Mouse (Mus musculus) embryonic facial prominence, embryonic 14.5 days (tissue): ENCODE results near the gene Tex19.2. TPM values are rescaled to one million over a fixed set of nuclear protein-coding genes. Genes with fewer than 3 reads are reported as not detected.
"Not testable (repeated sequence)": the region's sequence is repeated elsewhere in the genome, so short reads cannot be mapped to it uniquely, and the experiment has no call there.

Experiments used
- ATAC-seq: fragments of 200-750 bp; cut with Nextera tagmentation; 2 replicates; pipeline ENCODE4 v1.8.0; 2017; ENCODE audit warnings: low read depth, moderate number of reproducible peaks, moderate TSS enrichment
- DNase-seq: peaks from one replicate; pipeline ENCODE4 v3.0.0-alpha.2; 2015; ENCODE audit warnings: low spot score
- H3K27ac ChIP-seq: fragments of 300-500 bp; sonication (generic); replicated peaks from 2 replicates; pipeline ENCODE4 v1.5.1; 2014; ENCODE audit warnings: low read depth, mild to moderate bottlenecking, low read length, moderate library complexity
- H3K27me3 ChIP-seq: fragments of 300-500 bp; sonication (generic); replicated peaks from 2 replicates; pipeline ENCODE4 v1.6.1; 2014; ENCODE audit warnings: low read length; ENCODE audit not compliant: control insufficient read depth, insufficient read depth
- H3K36me3 ChIP-seq: fragments of 300-500 bp; sonication (generic); 2 replicates; pipeline ENCODE4 v1.6.1; 2014; ENCODE audit warnings: low read length, mixed read lengths; ENCODE audit not compliant: control insufficient read depth, insufficient read depth
- H3K4me1 ChIP-seq: fragments of 300-500 bp; sonication (generic); 2 replicates; pipeline ENCODE4 v1.6.1; 2014; ENCODE audit warnings: antibody characterized with exemption, low read length; ENCODE audit not compliant: control insufficient read depth, insufficient read depth
- H3K4me2 ChIP-seq: fragments of 300-500 bp; sonication (generic); 2 replicates; pipeline ENCODE4 v1.6.1; 2014; ENCODE audit warnings: low read depth, mild to moderate bottlenecking, low read length, moderate library complexity, mixed read lengths
- H3K4me3 ChIP-seq: fragments of 300-500 bp; sonication (generic); 2 replicates; pipeline ENCODE4 v1.5.1; 2014; ENCODE audit warnings: low read depth, mild to moderate bottlenecking, low read length
- H3K9ac ChIP-seq: fragments of 300-500 bp; sonication (generic); 2 replicates; pipeline ENCODE4 v1.6.1; 2014; ENCODE audit warnings: low read depth, mild to moderate bottlenecking, low read length, moderate library complexity, mixed read lengths
- H3K9me3 ChIP-seq: fragments of 300-500 bp; sonication (generic); 2 replicates; pipeline ENCODE4 v1.6.1; 2016; ENCODE audit warnings: low read length; ENCODE audit not compliant: control insufficient read depth
- WGBS: fragments of 180-500 bp; shearing (Covaris S2); extraction: QIAGEN DNeasy Blood & Tissue Kit; methylation state at CpG from one replicate; pipeline ENCODE4 v1.1.7; 2014; 5-methylcytosine and 5-hydroxymethylcytosine counted together
- polyA plus RNA-seq: library from polyadenylated mRNA; unstranded; fragments of >200 nt; fragmentation: Nextera tagmentation; extraction: Ambion mirVana; gene quantifications from 2 replicates; pipeline ENCODE4 v1.2.1, GENCODE M21; 2014

The Tex19.2 gene
- polyA plus RNA-seq, 1 experiment from 2014 or later = not detected

GRCm38 (mm10) chr11:121122024-121122670 is 3.7 kb upstream of the Tex19.2 start:
- no peaks in the 10 kb centered on the region for H3K9me3 ChIP-seq
- no peak overlapping the region for H3K4me3 ChIP-seq
- H3K4me1 ChIP-seq = no peaks in the 10 kb centered on the region
- no peak for DNase-seq
- H3K27ac ChIP-seq = no peak overlapping the region
- H3K27me3 ChIP-seq = no peaks in the 10 kb centered on the region
- no peak overlapping the region for H3K4me2 ChIP-seq
- H3K36me3 ChIP-seq = no peaks in the 10 kb centered on the region
- WGBS = 78% methylated on average over 2 of the region's 2 CpGs
- no peak overlapping the region for H3K9ac ChIP-seq
- no peak for ATAC-seq

- Histone ChIP-seq H3K27me3 (no peaks in the 10 kb centered on the region), H3K4me2 (no peak overlapping the region), H3K9me3 (no peaks in the 10 kb centered on the region), H3K9ac (no peak overlapping the region), H3K27ac (no peak overlapping the region), H3K4me1 (no peaks in the 10 kb centered on the region), H3K4me3 (no peak overlapping the region), H3K36me3 (no peaks in the 10 kb centered on the region)
- DNase-seq = no peak
- ATAC-seq = no peak
- 75% methylated on average over 3 of the region's 3 CpGs for WGBS
Observed at GRCm38 (mm10) chr11:121121151-121121550, 2.7 kb upstream of the Tex19.2 start.

- DNase-seq (no peak), ATAC-seq (no peak)
- no peak overlapping the region for H3K9ac ChIP-seq
- H3K27me3 ChIP-seq = no peaks in the 10 kb centered on the region
- H3K27ac ChIP-seq = no peak overlapping the region
- no peaks in the 10 kb centered on the region for H3K4me1 ChIP-seq
- 92% methylated on average over 15 of the region's 18 CpGs for WGBS
- no peaks in the 10 kb centered on the region for H3K36me3 ChIP-seq
- H3K4me2 ChIP-seq = no peak overlapping the region
- H3K4me3 ChIP-seq = no peak overlapping the region
- H3K9me3 ChIP-seq = no peaks in the 10 kb centered on the region
Observed at GRCm38 (mm10) chr11:121118106-121118505, 371 bp downstream of the Tex19.2 start.

GRCm38 (mm10) chr11:121112091-121112775 is 6.2 kb downstream of the Tex19.2 start:
- no peak overlapping the region for H3K4me3 ChIP-seq
- H3K9ac ChIP-seq = no peak overlapping the region
- H3K4me2 ChIP-seq = no peak overlapping the region
- no peaks in the 10 kb centered on the region for H3K27me3 ChIP-seq
- no peaks in the 10 kb centered on the region for H3K4me1 ChIP-seq
- no peak for ATAC-seq
- DNase-seq = no peak
- H3K27ac ChIP-seq = no peak overlapping the region
- no peaks in the 10 kb centered on the region for H3K9me3 ChIP-seq
- H3K36me3 ChIP-seq = no peaks in the 10 kb centered on the region
- WGBS = 81% methylated on average over 5 of the region's 5 CpGs

- Histone ChIP-seq H3K36me3 (no peaks in the 10 kb centered on the region), H3K9ac (no peak overlapping the region), H3K4me3 (no peak overlapping the region), H3K9me3 (no peaks in the 10 kb centered on the region), H3K4me2 (no peak overlapping the region), H3K27me3 (no peaks in the 10 kb centered on the region), H3K27ac (no peak overlapping the region), H3K4me1 (no peaks in the 10 kb centered on the region)
- 80% methylated on average over 1 of the region's 1 CpGs for WGBS
- DNase-seq = peak; percentile 33
- no peak for ATAC-seq
Observed at GRCm38 (mm10) chr11:121111601-121112000, 6.9 kb downstream of the Tex19.2 start.

GRCm38 (mm10) chr11:121111051-121111450 is 7.4 kb downstream of the Tex19.2 start:
- H3K4me2 ChIP-seq = no peak overlapping the region
- no peak overlapping the region for H3K9ac ChIP-seq
- H3K4me3 ChIP-seq = no peak overlapping the region
- no peaks in the 10 kb centered on the region for H3K4me1 ChIP-seq
- H3K9me3 ChIP-seq = no peaks in the 10 kb centered on the region
- WGBS = 88% methylated on average over 3 of the region's 3 CpGs
- no peaks in the 10 kb centered on the region for H3K36me3 ChIP-seq
- no peaks in the 10 kb centered on the region for H3K27me3 ChIP-seq
- no peak overlapping the region for H3K27ac ChIP-seq
- no peak for ATAC-seq
- no peak for DNase-seq

GRCm38 (mm10) chr11:121109986-121110385 is 8.5 kb downstream of the Tex19.2 start:
- H3K27ac ChIP-seq = no peak overlapping the region
- no peak overlapping the region for H3K4me3 ChIP-seq
- H3K27me3 ChIP-seq = no peaks in the 10 kb centered on the region
- DNase-seq (peak; percentile 84), ATAC-seq (peak; percentile 50; the same call in 1 of the 2 replicates)
- no peaks in the 10 kb centered on the region for H3K4me1 ChIP-seq
- H3K9ac ChIP-seq = no peak overlapping the region
- H3K9me3 ChIP-seq = no peaks in the 10 kb centered on the region
- no peaks in the 10 kb centered on the region for H3K36me3 ChIP-seq
- WGBS = 20% methylated on average over 2 of the region's 2 CpGs
- H3K4me2 ChIP-seq = no peak overlapping the region

GRCm38 (mm10) chr11:121108061-121108460 is 10.4 kb downstream of the Tex19.2 start:
- DNase-seq (peak; percentile 20), ATAC-seq (no peak)
- Histone ChIP-seq H3K9ac (no peak overlapping the region), H3K27ac (no peak overlapping the region), H3K36me3 (no peaks in the 10 kb centered on the region), H3K9me3 (no peaks in the 10 kb centered on the region), H3K27me3 (no peaks in the 10 kb centered on the region), H3K4me1 (no peaks in the 10 kb centered on the region), H3K4me3 (no peak overlapping the region), H3K4me2 (no peak overlapping the region)
- 65% methylated on average over 9 of the region's 9 CpGs for WGBS

- H3K9ac ChIP-seq, H3K27ac ChIP-seq, H3K4me3 ChIP-seq, H3K36me3 ChIP-seq, H3K4me2 ChIP-seq, H3K27me3 ChIP-seq, H3K4me1 ChIP-seq, DNase-seq, H3K9me3 ChIP-seq, ATAC-seq: not testable (repeated sequence)
- 67% methylated on average over 1 of the region's 1 CpGs for WGBS
Observed at GRCm38 (mm10) chr11:121107242-121107641, 11.2 kb downstream of the Tex19.2 start.
